Mouse (Mus musculus) naive thymus-derived CD4-positive, alpha-beta T cell, adult 5 months (primary cell): ENCODE results near the gene Cphx3. TPM values are rescaled to one million over a fixed set of nuclear protein-coding genes. Genes with fewer than 3 reads are reported as not detected.

Source experiments
- polyA plus RNA-seq: library from polyadenylated mRNA; unstranded; fragments of 100-300 nt; shearing (Covaris generic); gene quantifications from one replicate; pipeline ENCODE4 v1.2.1, GENCODE M21; 2017

Cphx3 gene
- polyA plus RNA-seq = not detected

GRCm38 (mm10) chr14:26081997-26082396 lies at the start of gene Cphx3:
Cphx3 (plus strand) TSS chr14:26082297.

DNA sequence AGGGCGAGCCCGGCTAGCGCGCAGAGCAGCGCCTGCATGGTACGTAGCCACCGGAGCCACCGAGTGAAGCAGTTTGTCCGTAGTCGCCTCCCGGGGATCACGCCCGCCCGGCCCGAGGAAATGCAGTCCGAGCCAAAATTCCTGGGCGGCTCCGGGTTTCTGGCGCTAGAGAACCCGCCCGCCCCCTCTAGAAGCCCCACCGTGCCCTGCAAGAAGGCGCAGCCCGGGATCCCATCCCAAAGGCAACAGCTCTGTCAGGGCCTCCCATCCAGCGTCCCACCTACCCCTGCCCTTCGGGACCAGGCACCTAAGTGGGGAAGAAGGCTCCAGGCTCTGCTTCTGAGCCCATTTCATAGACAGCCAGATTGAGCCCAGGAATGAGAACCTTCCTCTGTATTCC lies 39.5 kb upstream of the Cphx3 start, which contains the start of gene Gm9780:
Gene Gm9780 (minus strand): TSS at position 101 of the 400 bp plus-strand sequence.

GRCm38 (mm10) chr14:26067325-26067633 lies 14.8 kb upstream of the Cphx3 start, which contains the start of gene Tmem254c:
Tmem254c (minus strand) TSS chr14:26067355.

GRCm38 (mm10) chr14:26081216-26081615 lies 881 bp upstream of the Cphx3 start, which contains the start of gene Cphx2:
Cphx2 (plus strand) TSS chr14:26081516.

GRCm38 (mm10) chr14:26118150-26118549 lies 36.1 kb downstream of the Cphx3 start, which contains the start of gene Duxbl2:
Duxbl2 (plus strand) TSS chr14:26118349.

GRCm38 (mm10) chr14:26182380-26182779 lies 100.3 kb downstream of the Cphx3 start, which contains the start of gene Plac9b:
Plac9b (minus strand) TSS chr14:26182480.

DNA sequence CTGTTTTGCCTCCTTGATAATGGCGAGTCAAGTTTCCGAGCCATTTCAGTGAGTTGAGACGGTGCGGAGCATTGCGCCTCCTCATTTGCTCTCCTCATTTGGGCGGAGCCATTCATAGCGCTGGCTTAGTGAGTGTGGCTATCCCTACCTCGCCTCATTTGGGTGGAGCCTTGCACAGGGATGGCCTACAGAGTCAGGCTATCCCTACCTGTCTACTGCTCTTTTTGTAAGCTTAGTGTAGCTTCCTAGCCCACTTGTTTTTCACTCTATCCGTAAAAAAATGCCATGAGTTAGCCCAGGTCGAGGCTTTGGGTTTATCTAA lies 124.8 kb downstream of the Cphx3 start, which contains the start of gene Tmem254b:
Gene Tmem254b (minus strand): TSS at position 116 of the 322 bp plus-strand sequence.

DNA sequence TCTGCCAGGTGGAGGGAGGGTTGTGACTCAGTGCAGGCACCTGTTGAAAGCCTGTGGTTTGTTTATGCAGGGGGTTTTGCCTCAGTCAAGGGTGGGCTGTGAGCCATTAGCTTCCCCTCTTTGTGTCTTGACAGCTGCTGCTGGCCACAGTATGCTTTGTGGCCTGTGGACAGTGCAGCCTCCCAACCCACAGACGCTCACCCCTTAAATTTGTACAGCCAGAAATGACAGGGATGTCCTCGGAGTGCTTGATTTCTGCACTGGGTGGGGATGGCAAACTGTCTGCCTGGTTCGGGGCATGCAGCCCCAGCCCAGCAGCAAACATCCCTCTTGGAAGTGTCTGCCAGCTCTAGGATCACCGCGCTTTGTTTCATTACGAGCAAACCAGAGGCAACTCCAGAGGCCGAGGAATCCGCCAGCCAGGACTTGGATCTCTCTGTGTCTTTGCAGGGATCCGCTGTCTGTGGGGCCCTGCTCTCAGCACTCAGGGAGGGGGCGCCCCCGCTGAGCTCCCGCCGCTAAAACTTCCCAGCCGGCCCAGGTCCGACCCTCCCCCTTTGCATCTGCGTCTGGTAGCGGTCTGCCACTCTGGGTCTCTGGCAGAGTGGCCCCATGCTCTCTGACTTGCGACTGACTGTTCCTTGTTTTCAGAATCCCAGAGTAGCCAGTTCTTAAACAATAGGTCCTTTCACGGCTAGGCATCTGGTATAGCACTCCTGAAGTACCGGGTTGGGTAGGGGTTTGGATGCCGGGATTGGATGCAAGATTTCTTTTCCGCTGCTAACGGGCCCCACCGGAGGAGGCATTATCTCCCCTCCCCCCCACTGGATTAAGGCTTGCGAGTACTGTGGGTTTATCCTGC lies 175.9 kb downstream of the Cphx3 start, which contains the start of gene Duxbl3:
Gene Duxbl3 (plus strand): TSS at position 207 of the 862 bp plus-strand sequence.

Other genes starting within 250 kb of the Cphx3 start
- 38.8 TPM for gene Anxa11, start 240.1 kb upstream of the Cphx3 start, polyA plus RNA-seq
- gene Plac9a, start 179.2 kb upstream of the Cphx3 start, polyA plus RNA-seq = not detected
- gene Tmem254a, start 154.6 kb upstream of the Cphx3 start, polyA plus RNA-seq = 1.1 TPM
- not detected for gene Cphx1, start 144.0 kb upstream of the Cphx3 start, polyA plus RNA-seq
- not detected for gene Duxbl1, start 103.7 kb upstream of the Cphx3 start, polyA plus RNA-seq
- not detected for gene Gm9780, start 39.6 kb upstream of the Cphx3 start, polyA plus RNA-seq
- 26.1 TPM for gene Tmem254c, start 14.9 kb upstream of the Cphx3 start, polyA plus RNA-seq
- gene Cphx2, start 781 bp upstream of the Cphx3 start, polyA plus RNA-seq = not detected
- gene Duxbl2, start 36.1 kb downstream of the Cphx3 start, polyA plus RNA-seq = not detected
- not detected for gene Plac9b, start 100.2 kb downstream of the Cphx3 start, polyA plus RNA-seq
- gene Tmem254b, start 124.7 kb downstream of the Cphx3 start, polyA plus RNA-seq = 7.0 TPM
- not detected for gene Duxbl3, start 175.7 kb downstream of the Cphx3 start, polyA plus RNA-seq